Mouse (Mus musculus) megakaryocyte-erythroid progenitor cell, adult 5-6 weeks (primary cell): ENCODE measurements at regions not wholly inside any gene's neighbourhood (a gene's known extent, or its start where the extent isn't known, plus 50 kb on each side); places are given as distances from the start of the nearest gene placed in this dataset.

ENCODE experiments used
- ATAC-seq: replicated peaks from 2 replicates; pipeline ENCODE4 v1.8.0; 2016; ENCODE audit warnings: mild to moderate bottlenecking, inconsistent platforms; ENCODE audit not compliant: severe bottlenecking, poor library complexity, low FRiP score, low TSS enrichment

GRCm38 (mm10) chr3:81482742-81483141 lies 446.5 kb downstream of the Pdgfc start:
- ATAC-seq = no peak

- ATAC-seq = no peak
Observed at GRCm38 (mm10) chr3:81483363-81483762, 447.1 kb downstream of the Pdgfc start.

- ATAC-seq = no peak
Observed at GRCm38 (mm10) chr3:81505316-81505715, 427.1 kb upstream of the Ctso start.

- no peak for ATAC-seq
Observed at GRCm38 (mm10) chr3:81508611-81509010, 423.8 kb upstream of the Ctso start.

- no peak for ATAC-seq
Observed at GRCm38 (mm10) chr3:81521804-81522203, 410.6 kb upstream of the Ctso start.

GRCm38 (mm10) chr3:81530872-81531271 lies 401.5 kb upstream of the Ctso start:
- no peak for ATAC-seq

GRCm38 (mm10) chr3:81535448-81536205 lies 396.8 kb upstream of the Ctso start:
- no peak for ATAC-seq

DNA sequence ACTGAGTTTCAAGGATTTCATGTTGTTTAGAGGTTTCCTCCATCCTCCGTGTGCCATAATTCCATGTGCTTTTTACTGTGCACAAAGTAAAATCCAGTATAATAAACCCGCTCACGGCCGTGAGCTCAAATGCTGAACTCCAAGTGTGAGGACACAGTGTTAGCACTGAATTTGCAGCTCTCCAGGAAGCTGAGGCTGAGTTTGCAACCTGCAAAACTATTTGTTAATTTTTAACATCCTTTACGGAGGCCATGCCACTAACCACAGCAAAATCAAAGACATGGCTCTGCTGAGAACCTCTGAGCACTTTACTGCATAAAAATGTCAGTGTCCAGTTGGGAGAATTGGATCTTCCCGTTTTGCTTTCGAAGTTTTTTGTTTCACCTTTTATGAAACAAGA lies 377.6 kb upstream of the Ctso start:
- ATAC-seq = no peak

DNA sequence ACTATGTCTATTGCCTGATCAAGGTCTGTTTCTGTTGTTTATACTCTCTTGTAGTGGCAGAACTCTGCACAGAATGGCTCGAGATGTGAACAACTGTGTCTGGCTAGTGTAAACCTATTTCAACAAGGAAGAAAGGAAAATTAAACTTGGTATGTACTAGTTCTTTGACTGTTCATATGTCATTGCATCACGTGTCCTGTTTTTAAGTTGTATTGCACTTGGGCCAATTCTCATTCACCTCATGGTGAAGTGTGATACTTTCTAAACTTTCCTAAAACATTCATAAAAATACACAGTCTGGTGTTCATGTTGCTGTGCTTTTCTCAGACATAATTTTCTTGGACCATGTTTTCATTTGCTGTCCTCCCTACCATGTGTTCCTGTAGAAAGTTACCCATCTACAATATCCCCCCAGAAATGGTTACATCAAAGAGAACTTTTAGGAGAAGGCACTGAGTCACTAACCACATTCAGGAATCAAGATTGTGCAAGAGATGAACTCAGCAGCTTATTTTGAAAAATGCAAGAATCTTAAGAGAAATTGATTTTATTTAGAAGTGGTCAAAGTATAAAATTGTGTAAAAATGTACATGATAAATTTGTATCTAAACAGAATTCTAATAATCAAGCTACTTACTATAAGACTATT lies 369.7 kb upstream of the Ctso start:
- ATAC-seq = no peak

DNA sequence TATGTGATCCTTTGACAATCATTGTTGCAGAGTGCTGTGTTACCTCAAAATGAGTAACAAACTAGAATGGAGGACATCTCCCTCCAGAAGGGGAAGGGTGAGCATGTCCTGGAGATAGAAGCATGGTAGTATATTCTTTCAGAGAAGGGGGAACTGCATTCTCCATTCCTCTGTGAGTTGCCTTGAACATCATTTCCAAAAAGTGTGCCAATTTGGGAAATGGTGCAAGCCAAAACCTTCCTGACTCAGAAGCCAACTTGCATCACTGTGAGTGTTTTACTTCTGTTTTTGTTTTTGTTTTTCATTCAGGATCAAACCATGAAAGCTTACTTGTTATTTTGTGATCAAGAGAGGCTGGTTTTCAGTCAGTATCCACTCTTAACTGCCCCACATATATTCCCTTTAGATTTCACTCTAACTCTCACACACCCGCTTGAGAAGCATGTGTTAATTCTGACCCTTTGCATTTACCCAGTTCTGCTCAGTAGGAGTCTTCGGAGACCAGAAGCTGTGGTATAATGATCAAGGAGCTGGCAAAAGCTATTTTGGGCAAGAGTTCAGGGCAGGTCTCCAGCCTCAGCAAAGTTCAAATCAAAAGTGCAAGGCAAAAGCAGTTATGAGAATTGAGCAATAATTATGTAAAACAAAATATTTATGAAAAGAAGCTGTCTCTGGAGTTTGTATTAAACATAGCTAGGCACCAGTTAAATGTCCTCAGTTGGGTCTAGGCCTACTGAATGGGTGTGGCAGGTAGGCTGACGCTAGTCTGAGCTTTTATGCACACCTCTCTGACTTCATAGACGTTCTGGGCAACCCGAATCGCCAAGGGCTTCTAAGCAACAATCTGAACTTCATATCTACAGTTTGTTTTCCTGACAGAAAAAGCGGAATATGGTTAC lies 368.3 kb upstream of the Ctso start:
- no peak for ATAC-seq

DNA sequence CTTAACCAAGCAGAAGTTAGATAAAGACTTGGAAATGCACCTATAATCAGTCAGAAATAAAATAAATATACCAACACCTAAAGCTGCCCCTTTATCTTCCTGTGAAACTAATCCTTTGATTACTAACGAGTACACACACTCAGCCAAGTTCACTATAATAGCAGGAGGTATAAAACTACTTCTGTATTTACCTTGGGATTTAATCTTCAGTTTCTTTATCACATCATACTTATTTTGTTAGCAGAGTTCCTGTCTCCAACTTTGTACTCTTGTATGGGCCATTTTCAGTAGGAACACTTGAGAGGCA lies 367.7 kb upstream of the Ctso start:
- ATAC-seq = no peak

DNA sequence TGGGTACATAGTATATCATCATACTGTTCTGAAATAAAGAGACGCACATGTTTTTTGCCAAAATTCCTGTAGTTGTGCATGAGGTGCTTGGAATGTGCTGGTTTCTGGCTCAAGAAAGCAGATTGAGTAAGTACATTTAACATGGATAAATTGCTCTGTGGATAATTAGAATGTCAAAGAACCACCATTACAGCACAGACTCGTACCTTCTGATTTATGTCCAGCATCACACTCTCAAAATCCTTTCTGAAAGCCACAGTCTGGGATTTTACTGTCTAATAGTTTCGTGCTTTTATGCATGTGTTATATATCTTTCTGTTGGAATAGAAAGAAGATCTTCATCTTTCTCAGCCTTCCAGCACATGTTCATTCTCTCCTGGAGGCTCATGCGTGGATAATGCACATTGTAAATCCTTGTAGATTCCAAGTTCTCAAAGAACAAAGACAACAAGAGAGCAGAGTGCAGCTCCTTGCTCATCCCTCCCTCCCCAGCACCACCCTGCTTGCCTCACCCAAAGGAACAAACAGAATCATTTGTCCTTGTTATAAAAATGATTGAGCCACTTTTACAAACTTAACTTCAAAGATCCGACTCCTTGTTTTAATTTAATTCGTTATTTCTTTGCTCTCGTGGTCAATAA lies 348.9 kb upstream of the Ctso start:
- no peak for ATAC-seq

GRCm38 (mm10) chr3:81589109-81589508 lies 343.3 kb upstream of the Ctso start:
- no peak; the same call in 1 of the 2 replicates for ATAC-seq

GRCm38 (mm10) chr3:81629157-81629556 lies 303.2 kb upstream of the Ctso start:
- ATAC-seq = no peak

DNA sequence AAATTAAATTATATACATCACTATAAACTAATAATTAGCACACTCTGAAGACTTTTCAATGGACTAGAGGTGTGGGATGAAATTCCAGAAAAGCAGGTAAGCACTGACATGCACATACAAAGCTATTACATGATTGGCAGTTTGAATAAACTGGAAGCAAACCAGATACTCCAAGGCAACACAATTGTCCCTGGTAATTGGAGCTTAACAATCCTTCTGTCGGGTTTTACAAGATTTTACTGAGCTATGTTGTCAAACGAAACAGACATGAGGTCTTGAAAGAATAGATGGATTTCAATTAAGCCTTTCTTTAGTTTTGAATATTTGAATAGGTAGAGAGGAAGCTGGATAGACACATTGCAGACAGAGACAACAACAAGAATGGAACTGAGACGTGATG lies 273.9 kb upstream of the Ctso start:
- ATAC-seq = no peak

GRCm38 (mm10) chr3:81661620-81662019 lies 270.8 kb upstream of the Ctso start:
- no peak for ATAC-seq

DNA sequence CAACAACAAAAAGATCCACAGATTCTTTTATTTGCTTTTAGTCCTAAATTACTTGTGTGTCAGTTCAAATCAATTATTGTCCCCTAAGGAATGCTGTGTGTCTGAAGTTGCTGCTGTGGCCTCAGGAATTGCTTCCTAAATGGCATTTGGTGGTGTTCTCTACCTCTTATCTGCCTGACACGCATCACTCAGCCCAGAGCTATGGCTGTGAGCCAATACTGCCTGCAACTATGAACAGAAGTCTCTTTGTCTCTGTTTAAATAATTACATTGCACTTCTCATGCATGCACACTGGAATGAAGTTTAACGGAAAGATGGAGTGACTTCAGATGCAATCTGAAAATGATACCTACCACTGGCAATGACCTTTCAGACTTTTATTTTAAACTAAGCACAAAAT lies 266.1 kb upstream of the Ctso start:
- no peak for ATAC-seq

GRCm38 (mm10) chr3:81676570-81676969 lies 255.8 kb upstream of the Ctso start:
- no peak for ATAC-seq

DNA sequence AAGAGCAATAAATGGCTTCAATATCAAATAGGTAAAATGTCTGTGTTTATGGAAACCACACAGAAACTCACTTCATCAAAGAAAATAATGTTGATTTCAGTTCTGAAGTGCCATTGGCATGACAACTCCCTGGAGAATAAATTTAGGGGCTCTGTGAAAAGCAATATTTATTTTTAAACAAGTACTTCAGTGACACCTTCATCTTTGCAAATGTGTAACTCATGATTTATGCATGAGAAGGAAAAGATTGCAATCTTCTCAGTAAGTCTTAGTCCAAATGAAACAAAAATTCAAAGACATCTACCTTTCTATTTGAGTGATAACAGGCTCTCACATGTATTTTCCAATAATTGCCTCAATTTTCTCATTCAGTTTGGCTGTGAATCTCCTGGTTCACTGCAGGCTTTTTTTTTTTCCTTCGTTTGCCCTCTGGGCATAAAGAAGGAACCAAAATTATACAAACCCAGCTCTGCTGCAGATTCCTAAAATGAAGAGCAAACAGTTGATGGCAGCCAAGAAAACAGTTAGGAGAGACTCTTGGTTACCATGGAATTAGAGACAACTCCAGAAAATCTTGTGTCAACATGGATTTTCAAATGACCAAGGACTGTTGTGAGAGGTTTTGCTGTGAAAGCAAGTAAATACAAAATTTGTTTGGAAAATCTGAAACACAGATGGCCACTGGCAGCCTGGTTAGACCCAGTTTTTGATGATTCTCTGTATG lies 230.3 kb upstream of the Ctso start:
- ATAC-seq = no peak
